In the genomic region with DNA sequence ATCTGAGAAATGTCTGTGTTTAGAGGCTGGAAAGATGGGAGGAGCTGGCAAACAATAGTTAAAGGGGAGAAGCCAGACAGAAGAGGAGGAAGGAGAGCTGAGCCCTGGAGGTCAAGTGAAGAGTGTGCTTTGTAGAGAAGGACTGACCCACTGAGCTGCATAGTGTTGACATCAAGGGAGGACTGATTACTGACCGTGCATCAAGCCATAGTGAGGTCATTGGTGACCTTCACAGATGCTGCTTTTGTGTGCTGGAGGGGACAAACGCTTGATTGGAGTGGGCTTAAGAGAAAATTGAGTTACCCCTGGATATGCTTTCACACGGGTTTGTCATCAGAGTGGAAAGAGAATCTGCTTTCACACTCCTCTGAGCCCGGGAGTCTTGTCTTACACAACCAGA, we compare ENCODE assay signal across 18 mouse cellular contexts.
"Had no signal": no experiment of that assay in that cellular context is flagged by ENCODE, and none has a peak within 500 bp of the region (broad histone marks: within the 10 kb centered on the region; RNA-seq: fewer than 3 reads in every experiment).

No protein-coding gene starts in this region.

- H3K9ac ChIP-seq: liver, embryonic 13.5 days; midbrain, embryonic 13.5 days; neural tube, embryonic 12.5 days; neural tube, embryonic 15.5 days had no signal

- H3K36me3 ChIP-seq: liver, embryonic 13.5 days; midbrain, embryonic 13.5 days; neural tube, embryonic 12.5 days; neural tube, embryonic 15.5 days had no signal

- H3K27ac ChIP-seq: left cerebral cortex, adult 2 months; liver, embryonic 13.5 days; midbrain, embryonic 13.5 days; neural tube, embryonic 12.5 days; neural tube, embryonic 15.5 days; stomach, postnatal 0 days had no signal

- DNase-seq: kidney, postnatal 36 days; layer of hippocampus, adult 9-11 months; liver, embryonic 13.5 days; lung, adult 2 months; lung, postnatal 14 days; lung, postnatal 4 days; right cerebral cortex, adult 18-20 months; right cerebral cortex, postnatal 14 days; right cerebral cortex, postnatal 4 days; thymus, adult 2 months; thymus, postnatal 14 days; thymus, postnatal 4 days had no signal

- H3K4me2 ChIP-seq: liver, embryonic 13.5 days; midbrain, embryonic 13.5 days; neural tube, embryonic 12.5 days; neural tube, embryonic 15.5 days had no signal

- ATAC-seq: intestine, postnatal 0 days; midbrain, embryonic 13.5 days had no signal

- H3K27me3 ChIP-seq: liver, embryonic 13.5 days; midbrain, embryonic 13.5 days; neural tube, embryonic 12.5 days; neural tube, embryonic 15.5 days had no signal

- H3K4me3 ChIP-seq: left cerebral cortex, adult 2 months; liver, embryonic 13.5 days; midbrain, embryonic 13.5 days; neural tube, embryonic 12.5 days; neural tube, embryonic 15.5 days had no signal

- H3K4me1 ChIP-seq: liver, embryonic 13.5 days; neural tube, embryonic 12.5 days had no signal

- H3K9me3 ChIP-seq: liver, embryonic 13.5 days; midbrain, embryonic 13.5 days; neural tube, embryonic 12.5 days; neural tube, embryonic 15.5 days had no signal
